Mouse (Mus musculus) thymus, adult 2 months (tissue): ENCODE measurements around the gene Cdc34. TPM values are rescaled to one million over a fixed set of nuclear protein-coding genes. Genes with fewer than 3 reads are reported as not detected.

Experiments used
- DNase-seq: peaks from one replicate; pipeline ENCODE4 v3.0.0; 2021
- H3K27ac ChIP-seq: fragments of 200-500 bp; 2 replicates; pipeline ENCODE4 v1.5.1; 2012; ENCODE audit warnings: low read length, control low read depth; ENCODE audit not compliant: control insufficient read depth, insufficient read depth
- H3K27me3 ChIP-seq: fragments of 200-500 bp; 2 replicates; pipeline ENCODE4 v1.6.1; 2012; ENCODE audit warnings: mild to moderate bottlenecking, low read length, moderate library complexity, mixed read lengths; ENCODE audit not compliant: control insufficient read depth, insufficient read depth
- H3K36me3 ChIP-seq: fragments of 200-500 bp; 2 replicates; pipeline ENCODE4 v1.6.1; 2012; ENCODE audit warnings: mild to moderate bottlenecking, low read length, moderate library complexity; ENCODE audit not compliant: control insufficient read depth, insufficient read depth
- H3K4me1 ChIP-seq: fragments of 200-500 bp; replicated peaks from 2 replicates; pipeline ENCODE4 v1.6.1; 2012; ENCODE audit warnings: low read length; ENCODE audit not compliant: control insufficient read depth, insufficient read depth
- H3K4me3 ChIP-seq: fragments of 200-500 bp; 2 replicates; pipeline ENCODE4 v1.5.1; 2012; ENCODE audit warnings: mild to moderate bottlenecking, low read length, control low read depth, moderate library complexity; ENCODE audit not compliant: control insufficient read depth, insufficient read depth
- CTCF ChIP-seq: fragments of 200-500 bp; IDR thresholded peaks from 2 replicates; pipeline ENCODE4 v1.5.1; 2012; ENCODE audit warnings: mild to moderate bottlenecking, control low read depth, low read length, moderate library complexity, borderline replicate concordance; ENCODE audit not compliant: control insufficient read depth, poor library complexity, insufficient read depth; ENCODE audit errors: extremely low read depth
- POLR2A ChIP-seq: fragments of 200-500 bp; IDR thresholded peaks from 2 replicates; pipeline ENCODE4 v1.6.1; 2012; ENCODE audit warnings: mild to moderate bottlenecking, low read length, control low read depth, moderate library complexity; ENCODE audit not compliant: control insufficient read depth, poor library complexity, insufficient read depth; ENCODE audit errors: extremely low read depth
- WGBS: fragments of 180-500 bp; shearing (Covaris S2); methylation state at CpG from one replicate; pipeline ENCODE4 v1.1.7; 2018; 5-methylcytosine and 5-hydroxymethylcytosine counted together
- polyA plus RNA-seq: library from polyadenylated mRNA; depleted of rRNA; stranded (reverse); fragments of >200 nt; gene quantifications from 2 replicates; pipeline ENCODE4 v1.2.3, GENCODE M21; 2012

The Cdc34 gene
- polyA plus RNA-seq, 1 experiment, result 309 TPM

GRCm38 (mm10) chr10:79664131-79664665 is 17.8 kb upstream of the Cdc34 start, which contains the start of gene Madcam1:
Madcam1 (plus strand) TSS chr10:79664559.
- Histone ChIP-seq H3K36me3 (no peaks in the 10 kb centered on the region), H3K27ac (no peak within 1 kb of the TSS), H3K4me3 (no peak within 1 kb of the TSS), H3K4me1 (no peaks in the 10 kb centered on the region), H3K27me3 (no peaks in the 10 kb centered on the region)
- TF ChIP-seq CTCF (peak; percentile 95), POLR2A (no peak)
- peak; percentile 75 for DNase-seq
- WGBS, result 24% methylated on average over 13 of the region's 13 CpGs

DNA sequence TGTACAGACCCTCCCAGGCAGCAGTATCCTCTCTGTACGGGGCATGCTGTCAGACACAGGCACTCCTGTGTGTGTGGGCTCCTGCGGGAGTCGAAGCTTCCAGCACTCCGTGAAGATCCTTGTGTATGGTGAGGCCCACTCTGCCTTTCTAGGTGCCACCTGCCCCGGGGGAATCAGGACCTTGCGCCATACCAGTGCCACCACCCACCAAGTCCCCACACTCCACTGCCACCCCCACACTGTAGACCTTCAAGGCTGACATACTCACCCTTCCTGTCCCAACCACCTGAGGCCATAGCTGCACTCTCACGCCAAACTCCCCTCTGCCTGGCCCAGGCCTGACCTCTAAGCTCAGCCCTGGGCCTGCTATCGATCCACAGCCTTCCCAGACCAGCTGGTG is 16.9 kb upstream of the Cdc34 start:
- no peak for DNase-seq
- Histone ChIP-seq H3K27ac (no peak overlapping the region), H3K4me1 (peaks cover 3% of the 10 kb centered on the region), H3K4me3 (no peak overlapping the region), H3K36me3 (no peaks in the 10 kb centered on the region), H3K27me3 (no peaks in the 10 kb centered on the region)
- WGBS, result 90% methylated on average over 8 of the region's 8 CpGs
- no peak for TF ChIP-seq POLR2A
- no peak for TF ChIP-seq CTCF

- TF ChIP-seq CTCF, result no peak
- no peak for TF ChIP-seq POLR2A
- 81% methylated on average over 9 of the region's 9 CpGs for WGBS
- no peak overlapping the region for H3K27ac ChIP-seq
Measured at GRCm38 (mm10) chr10:79666493-79666892, 15.5 kb upstream of the Cdc34 start.

DNA sequence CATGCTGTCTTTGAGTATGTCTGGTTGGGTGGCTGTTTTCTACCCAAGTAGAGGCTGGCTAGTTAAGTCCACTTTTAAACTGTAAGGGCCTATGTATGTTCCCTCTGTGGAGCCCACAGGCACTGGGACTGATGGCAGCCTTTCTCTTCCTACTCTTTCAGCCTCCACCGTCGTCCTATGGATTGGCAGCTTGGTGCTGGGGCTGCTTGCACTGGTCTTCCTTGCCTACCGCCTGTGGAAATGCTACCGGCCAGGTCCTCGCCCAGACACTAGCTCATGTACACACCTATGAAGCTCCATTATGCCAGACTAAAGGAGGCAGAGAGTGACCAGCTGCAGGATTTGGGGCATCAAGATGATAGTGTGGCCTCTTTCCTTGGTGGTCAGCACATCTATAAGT is 13.9 kb upstream of the Cdc34 start:
- no peak overlapping the region for H3K4me3 ChIP-seq
- H3K27ac ChIP-seq, result no peak overlapping the region
- H3K4me1 ChIP-seq, result peaks cover 9% of the 10 kb centered on the region
- TF ChIP-seq CTCF (no peak), POLR2A (no peak)
- WGBS, result 78% methylated on average over 5 of the region's 5 CpGs
- no peak for DNase-seq
- H3K36me3 ChIP-seq, result no peaks in the 10 kb centered on the region
- no peaks in the 10 kb centered on the region for H3K27me3 ChIP-seq

More at GRCm38 (mm10) chr10:79666493-79666892, 15.5 kb upstream of the Cdc34 start:
- Histone ChIP-seq H3K36me3 (no peaks in the 10 kb centered on the region), H3K4me3 (no peak overlapping the region), H3K4me1 (peaks cover 9% of the 10 kb centered on the region), H3K27me3 (no peaks in the 10 kb centered on the region)
- no peak for DNase-seq

DNA sequence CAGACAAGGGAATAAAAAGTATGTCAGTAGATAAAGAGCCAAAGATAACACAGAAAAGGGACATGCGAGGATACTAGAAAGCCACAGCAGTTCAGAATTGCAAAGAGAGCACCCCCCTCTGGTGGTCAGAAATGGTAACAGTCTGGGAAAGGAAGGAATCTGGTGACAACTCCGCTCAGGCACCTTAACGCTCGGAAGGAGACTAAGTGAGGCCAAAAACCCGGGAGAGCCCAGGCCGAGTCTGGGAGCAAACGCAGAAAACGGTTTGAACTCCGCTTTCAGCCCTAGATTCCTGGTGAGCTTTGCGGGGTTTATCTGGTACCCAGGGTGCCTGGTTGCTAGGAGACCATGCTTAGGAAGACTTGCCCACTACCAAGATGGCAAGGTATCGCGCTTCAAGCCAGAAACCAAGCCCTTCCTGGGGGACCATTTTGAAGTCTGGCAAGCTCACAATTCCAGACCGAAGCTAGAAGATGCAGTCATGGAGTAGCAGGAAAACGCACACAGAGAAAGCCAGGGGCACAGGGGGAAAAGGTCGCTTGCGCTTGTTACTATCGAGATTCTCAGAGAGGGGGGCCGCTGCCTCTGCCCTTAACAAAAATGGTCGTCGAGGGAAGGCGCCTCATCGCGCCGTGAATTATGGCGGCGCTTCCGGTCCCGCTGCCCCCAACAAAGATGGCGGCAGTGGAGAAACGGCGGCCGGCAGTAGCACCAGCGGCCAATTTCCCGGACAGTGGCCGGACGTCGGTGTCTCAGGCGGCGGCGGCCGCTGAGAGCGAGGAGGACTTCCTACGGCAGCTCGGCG is 13.0 kb upstream of the Cdc34 start, which contains the start of gene Tpgs1:
Tpgs1 (plus strand) TSS at position 599 of the 805 bp plus-strand sequence.
- no peaks in the 10 kb centered on the region for H3K27me3 ChIP-seq
- H3K27ac ChIP-seq, result peak within 1 kb of the TSS; percentile 37; the same call in 1 of the 2 replicates
- DNase-seq, result peak; percentile 89
- H3K4me1 ChIP-seq, result peaks cover 9% of the 10 kb centered on the region
- peak within 1 kb of the TSS; percentile 76 for H3K4me3 ChIP-seq
- TF ChIP-seq CTCF, result peak; percentile 80; the same call in 1 of the 2 replicates
- TF ChIP-seq POLR2A, result peak; percentile 50; the same call in 1 of the 2 replicates
- H3K36me3 ChIP-seq, result no peaks in the 10 kb centered on the region
- WGBS, result under 1% methylated on average over 45 of the region's 45 CpGs

DNA sequence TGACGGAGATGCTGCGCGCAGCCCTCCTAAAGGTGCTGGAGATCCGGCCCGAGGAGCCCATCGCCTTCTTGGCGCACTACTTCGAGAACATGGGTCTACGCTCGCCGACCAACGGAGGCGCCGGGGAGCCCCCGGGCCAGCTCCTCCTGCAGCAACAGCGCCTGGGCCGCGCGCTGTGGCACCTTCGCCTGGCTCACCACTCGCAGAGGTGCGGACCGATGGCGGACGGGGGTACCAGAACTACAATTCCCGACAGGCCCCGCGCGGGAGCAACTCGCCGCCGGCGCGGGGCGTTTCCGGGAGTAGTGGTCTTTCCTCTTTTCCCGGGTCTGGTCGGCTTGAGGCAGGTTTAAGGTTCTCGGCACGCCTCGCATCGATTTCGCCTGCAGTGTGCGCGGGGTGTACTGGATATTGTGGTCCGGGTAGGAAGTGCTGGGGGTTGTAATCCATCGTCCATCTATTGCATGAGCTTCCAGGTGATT is 12.4 kb upstream of the Cdc34 start:
- peaks cover 9% of the 10 kb centered on the region for H3K4me1 ChIP-seq
- no peaks in the 10 kb centered on the region for H3K27me3 ChIP-seq
- H3K4me3 ChIP-seq, result peak overlapping the region; percentile 76
- TF ChIP-seq POLR2A (no peak), CTCF (peak; percentile 33; the same call in 1 of the 2 replicates)
- WGBS, result under 1% methylated on average over 47 of the region's 47 CpGs
- no peak overlapping the region for H3K27ac ChIP-seq
- peak; percentile 82 for DNase-seq
- no peaks in the 10 kb centered on the region for H3K36me3 ChIP-seq
